Mouse (Mus musculus): ENCODE results near the gene Nubp1. TPM values are rescaled to one million over a fixed set of nuclear protein-coding genes. Genes with fewer than 3 reads are reported as not detected.
A peak's percentile ranks its signal among the peaks of the same experiment; 100 is the strongest.

The Nubp1 gene
- polyA plus RNA-seq, 1 experiment from 2014 or later: 60.0 TPM

DNA sequence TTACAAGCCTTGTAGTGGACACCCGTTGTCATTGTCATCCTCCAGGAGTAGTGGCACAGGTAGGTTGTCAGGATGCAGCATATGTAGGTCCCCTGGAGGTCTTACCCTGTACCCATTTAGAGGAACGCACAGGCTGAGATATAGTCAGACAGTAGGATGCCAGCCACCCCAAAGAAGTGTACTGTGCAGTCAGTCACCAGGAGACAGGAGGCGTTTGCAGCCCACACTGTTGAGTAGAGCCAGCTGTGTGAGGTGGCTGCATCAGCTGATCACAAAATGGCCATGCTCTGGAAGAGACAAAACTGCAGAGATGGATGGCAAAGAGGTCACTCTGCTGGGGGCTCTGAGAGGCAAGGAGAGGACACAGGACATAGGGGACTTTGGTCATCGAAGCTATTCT is 20.6 kb downstream of the Nubp1 start:
- ATAC-seq (ENCODE audit: low FRiP score, low read depth): no peak
- 87% methylated on average over 4 of the region's 4 CpGs for WGBS
- H3K9me3 ChIP-seq: no peaks in the 10 kb centered on the region
- no peak overlapping the region for H3K4me3 ChIP-seq
- H3K27me3 ChIP-seq: no peaks in the 10 kb centered on the region
- H3K4me1 ChIP-seq: no peaks in the 10 kb centered on the region
- H3K4me2 ChIP-seq (replicated peaks): no peak overlapping the region
- H3K9ac ChIP-seq: no peak overlapping the region
- peaks cover 10% of the 10 kb centered on the region for H3K36me3 ChIP-seq
- H3K27ac ChIP-seq: no peak overlapping the region

DNA sequence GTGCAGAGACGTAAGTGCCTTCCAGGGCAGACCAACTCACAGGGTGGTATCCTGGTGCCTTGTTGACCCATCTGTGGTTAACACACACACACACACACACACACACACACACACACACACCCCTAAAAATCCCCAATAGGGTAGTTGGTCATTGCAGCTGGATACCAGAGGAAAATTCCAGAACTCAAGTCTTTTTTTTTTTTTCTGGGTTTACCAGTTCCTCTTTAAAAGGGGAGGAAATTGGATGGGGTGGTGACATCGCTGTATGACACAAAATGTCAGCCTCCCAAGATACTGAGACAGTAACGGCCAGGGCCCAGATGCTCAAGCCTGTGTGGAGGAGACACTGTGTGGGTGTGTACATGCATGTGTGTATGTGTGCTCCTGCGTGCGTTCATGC is 21.6 kb downstream of the Nubp1 start:
- Histone ChIP-seq H3K4me1 (no peaks in the 10 kb centered on the region), H3K9me3 (no peaks in the 10 kb centered on the region), H3K4me3 (no peak overlapping the region), H3K4me2 (replicated peaks) (no peak overlapping the region), H3K9ac (no peak overlapping the region), H3K36me3 (peaks cover 14% of the 10 kb centered on the region; the same call in 1 of the 2 replicates), H3K27me3 (no peaks in the 10 kb centered on the region), H3K27ac (no peak overlapping the region)
- WGBS: 88% methylated on average over 5 of the region's 5 CpGs
- no peak for ATAC-seq (ENCODE audit: low FRiP score, low read depth)

DNA sequence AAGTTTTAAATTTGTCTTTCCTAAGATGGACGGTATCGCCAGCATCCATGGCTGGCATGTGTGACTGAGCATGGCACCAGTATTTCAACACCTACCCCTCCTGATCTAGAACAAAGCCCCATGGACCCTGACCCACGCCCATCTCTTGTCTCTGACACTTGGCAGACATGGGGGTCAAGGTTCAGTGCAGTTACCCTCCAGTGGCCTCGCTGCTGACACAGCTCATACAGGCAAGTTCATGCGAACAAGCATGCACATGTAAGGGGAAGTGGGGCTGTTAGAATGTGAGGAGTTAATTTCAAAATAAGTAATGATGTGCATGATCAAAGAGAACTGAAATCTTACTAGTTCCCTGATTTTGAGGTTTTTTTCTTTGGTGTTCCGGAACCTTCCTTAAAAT is 24.4 kb downstream of the Nubp1 start:
- Histone ChIP-seq H3K27me3 (no peaks in the 10 kb centered on the region), H3K36me3 (peaks cover 15% of the 10 kb centered on the region), H3K4me2 (replicated peaks) (no peak overlapping the region), H3K9me3 (no peaks in the 10 kb centered on the region), H3K9ac (no peak overlapping the region), H3K27ac (no peak overlapping the region), H3K4me3 (no peak overlapping the region), H3K4me1 (no peaks in the 10 kb centered on the region)
- 82% methylated on average over 6 of the region's 6 CpGs for WGBS
- no peak for ATAC-seq (ENCODE audit: low FRiP score, low read depth)

DNA sequence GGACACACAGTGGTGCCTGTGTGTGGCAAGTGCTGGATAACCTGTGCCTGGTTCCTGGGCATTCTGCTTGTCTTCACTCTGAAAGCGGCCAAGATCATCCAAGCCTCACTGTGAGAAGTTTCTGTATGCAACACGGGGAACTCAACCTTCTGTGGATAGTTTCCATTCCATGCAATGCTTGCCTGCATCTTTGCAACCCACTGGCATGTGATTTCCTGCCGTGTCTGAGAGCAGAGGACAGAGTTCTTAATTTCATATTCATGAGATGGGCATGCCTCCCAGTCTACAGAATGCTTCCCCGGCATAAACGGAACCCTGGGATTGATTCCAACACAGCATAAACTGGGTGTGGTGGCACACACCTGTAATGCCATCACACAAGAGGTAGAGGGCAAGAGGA is 26.3 kb downstream of the Nubp1 start:
- Histone ChIP-seq H3K4me2 (replicated peaks) (no peak overlapping the region), H3K27ac (no peak overlapping the region), H3K4me3 (no peak overlapping the region), H3K36me3 (peaks cover 10% of the 10 kb centered on the region), H3K9me3 (no peaks in the 10 kb centered on the region), H3K4me1 (no peaks in the 10 kb centered on the region), H3K9ac (no peak overlapping the region), H3K27me3 (no peaks in the 10 kb centered on the region)
- no peak for ATAC-seq (ENCODE audit: low FRiP score, low read depth)
- 87% methylated on average over 5 of the region's 5 CpGs for WGBS

DNA sequence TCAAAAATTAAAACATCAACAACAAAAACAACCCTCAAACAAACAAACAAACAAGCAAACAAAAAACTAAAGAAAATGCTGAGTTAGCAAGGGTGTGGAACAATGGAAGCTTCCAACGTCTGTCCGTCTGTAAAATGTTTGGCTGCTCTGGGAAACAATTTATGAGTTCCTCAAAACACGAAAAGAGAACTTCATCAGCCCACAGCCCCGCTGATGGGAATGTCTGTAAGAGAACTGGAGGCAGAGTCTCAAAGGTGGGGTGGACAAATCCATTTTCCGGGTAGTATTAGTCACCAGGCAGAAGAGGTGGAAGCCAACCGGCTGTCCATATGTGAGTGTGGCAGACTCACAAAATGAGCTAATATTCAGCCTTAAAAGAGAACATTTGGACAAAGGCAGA is 29.6 kb downstream of the Nubp1 start:
- no peaks in the 10 kb centered on the region for H3K9me3 ChIP-seq
- H3K4me2 ChIP-seq (replicated peaks): no peak overlapping the region
- H3K27me3 ChIP-seq: no peaks in the 10 kb centered on the region
- no peak overlapping the region for H3K9ac ChIP-seq
- H3K27ac ChIP-seq: no peak overlapping the region
- peaks cover 12% of the 10 kb centered on the region for H3K4me1 ChIP-seq
- 81% methylated on average over 6 of the region's 6 CpGs for WGBS
- no peak for ATAC-seq (ENCODE audit: low FRiP score, low read depth)
- H3K36me3 ChIP-seq: peaks cover 10% of the 10 kb centered on the region
- no peak overlapping the region for H3K4me3 ChIP-seq

DNA sequence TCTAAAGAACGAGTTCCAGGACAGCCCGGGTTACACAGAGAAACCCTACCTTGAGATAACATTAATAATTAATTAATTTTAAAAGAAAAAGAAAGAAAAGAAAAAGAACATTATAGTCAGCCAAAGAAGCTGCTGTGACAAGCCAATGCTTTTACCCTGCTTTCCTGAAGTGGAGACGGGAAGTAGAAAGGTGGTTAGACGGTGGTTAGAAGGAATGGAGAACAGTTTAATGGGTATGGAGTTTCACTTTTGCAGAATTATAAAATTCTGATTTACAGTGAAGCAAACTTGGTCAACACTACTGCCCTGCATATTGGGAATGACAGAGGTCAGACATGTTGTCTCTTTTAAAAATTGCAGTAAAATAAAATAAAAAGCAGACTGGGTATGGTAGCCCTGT is 30.0 kb downstream of the Nubp1 start:
- H3K9me3 ChIP-seq: no peaks in the 10 kb centered on the region
- no peaks in the 10 kb centered on the region for H3K27me3 ChIP-seq
- H3K9ac ChIP-seq: no peak overlapping the region
- H3K27ac ChIP-seq: no peak overlapping the region
- ATAC-seq (ENCODE audit: low FRiP score, low read depth): no peak
- H3K36me3 ChIP-seq: peaks cover 10% of the 10 kb centered on the region
- H3K4me1 ChIP-seq: peaks cover 16% of the 10 kb centered on the region
- H3K4me3 ChIP-seq: no peak overlapping the region
- no peak overlapping the region for H3K4me2 ChIP-seq (replicated peaks)
- 86% methylated on average over 4 of the region's 4 CpGs for WGBS

DNA sequence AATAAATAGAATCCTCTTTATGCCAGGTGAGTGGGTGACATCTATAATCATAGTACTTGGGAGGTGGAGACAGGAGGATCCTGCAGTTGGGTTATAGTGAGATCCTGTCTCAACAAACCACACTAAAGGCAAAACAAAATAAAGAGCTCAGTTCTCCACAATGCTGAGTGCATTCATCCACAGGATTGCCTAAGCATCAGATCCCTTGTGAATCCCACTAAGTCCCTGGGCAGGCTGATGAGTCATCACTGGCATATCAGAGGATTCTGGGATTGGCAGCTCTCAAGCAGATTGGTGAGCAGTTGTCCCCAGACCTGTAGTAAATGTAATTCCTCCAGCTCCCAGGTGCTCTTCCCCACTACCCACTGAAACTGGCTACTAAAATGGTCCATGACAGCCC is 32.0 kb downstream of the Nubp1 start:
- ATAC-seq (ENCODE audit: low FRiP score, low read depth): no peak
- H3K9me3 ChIP-seq: no peaks in the 10 kb centered on the region
- H3K27me3 ChIP-seq: no peaks in the 10 kb centered on the region

DNA sequence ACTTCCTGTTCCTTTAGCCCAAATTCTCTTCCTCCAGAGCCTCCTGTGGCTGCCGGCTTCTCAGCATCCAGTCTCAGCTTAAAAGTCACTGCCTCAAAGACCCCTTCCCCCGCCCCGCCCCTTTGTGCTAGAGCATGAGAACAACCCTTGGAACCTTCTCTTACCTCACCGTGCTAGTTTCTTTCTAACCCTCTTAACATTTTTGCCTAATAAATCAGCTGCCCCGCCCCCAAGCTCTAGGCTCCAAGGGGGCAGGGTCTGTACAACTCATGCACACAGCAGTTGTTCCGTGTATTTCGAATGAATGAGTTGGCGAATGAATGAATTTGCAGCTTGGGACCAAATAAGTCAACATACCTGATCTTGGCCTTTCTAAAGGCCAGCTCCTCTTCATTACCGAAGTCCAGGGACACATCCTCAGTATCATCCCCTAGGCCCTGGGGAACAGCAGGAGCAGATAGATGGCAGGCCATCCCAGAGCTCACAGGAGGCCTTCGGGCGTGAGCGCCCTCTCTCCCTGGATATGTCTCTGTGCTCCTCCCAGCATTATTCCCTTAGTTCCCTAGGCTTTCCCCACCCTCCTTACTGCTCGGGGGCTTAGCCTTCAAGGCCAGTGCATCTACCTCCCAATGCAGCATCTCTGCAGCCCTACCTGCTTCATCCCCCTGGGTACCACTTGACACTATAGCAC is 35.0 kb downstream of the Nubp1 start:
- peaks cover 28% of the 10 kb centered on the region for H3K4me1 ChIP-seq
- H3K27ac ChIP-seq: no peak overlapping the region; the same call in 1 of the 2 replicates
- peak overlapping the region; percentile 67 for H3K9ac ChIP-seq
- H3K9me3 ChIP-seq: no peaks in the 10 kb centered on the region
- H3K36me3 ChIP-seq: no peaks in the 10 kb centered on the region
- H3K4me2 ChIP-seq (replicated peaks): peak overlapping the region; percentile 88
- 23% methylated on average over 13 of the region's 13 CpGs for WGBS
- no peaks in the 10 kb centered on the region for H3K27me3 ChIP-seq
- peak overlapping the region; percentile 59 for H3K4me3 ChIP-seq
- ATAC-seq (ENCODE audit: low FRiP score, low read depth): peak; percentile 63; the same call in 1 of the 2 replicates

More for the DNA sequence above, 32.0 kb downstream of the Nubp1 start:
- Histone ChIP-seq H3K36me3 (peaks cover under 1% of the 10 kb centered on the region), H3K27ac (no peak overlapping the region), H3K9ac (no peak overlapping the region), H3K4me3 (no peak overlapping the region), H3K4me2 (replicated peaks) (no peak overlapping the region), H3K4me1 (peaks cover 28% of the 10 kb centered on the region)

DNA sequence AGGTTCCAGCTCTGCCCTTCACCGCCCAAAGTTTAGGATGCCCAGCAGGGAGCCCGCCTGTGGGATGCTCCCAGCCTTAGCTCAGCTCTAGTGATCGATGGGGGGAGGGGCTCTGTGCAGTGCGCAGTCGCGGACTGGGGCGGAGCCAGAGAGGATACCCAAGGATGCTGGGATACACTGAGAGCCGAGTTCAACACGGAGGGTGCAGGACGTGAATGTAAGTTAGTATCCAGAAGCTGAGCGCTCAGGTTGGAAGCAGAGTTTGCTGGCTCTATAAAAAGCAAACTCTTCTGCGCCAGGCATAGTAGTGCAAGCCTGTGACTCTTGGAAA is 35.5 kb downstream of the Nubp1 start, which contains the start of gene Tvp23a:
Gene Tvp23a, minus strand, starts transcription at position 99 of the 331 bp plus-strand sequence.
- peak within 1 kb of the TSS; percentile 67 for H3K9ac ChIP-seq
- no peaks in the 10 kb centered on the region for H3K9me3 ChIP-seq
- no peaks in the 10 kb centered on the region for H3K36me3 ChIP-seq
- WGBS: 4% methylated on average over 12 of the region's 12 CpGs
- H3K27me3 ChIP-seq: no peaks in the 10 kb centered on the region
- ATAC-seq (ENCODE audit: low FRiP score, low read depth): peak; percentile 96
- peak within 1 kb of the TSS; percentile 72 for H3K27ac ChIP-seq
- peak within 1 kb of the TSS; percentile 88 for H3K4me2 ChIP-seq (replicated peaks)
- H3K4me3 ChIP-seq: peak within 1 kb of the TSS; percentile 59
- peaks cover 28% of the 10 kb centered on the region for H3K4me1 ChIP-seq

DNA sequence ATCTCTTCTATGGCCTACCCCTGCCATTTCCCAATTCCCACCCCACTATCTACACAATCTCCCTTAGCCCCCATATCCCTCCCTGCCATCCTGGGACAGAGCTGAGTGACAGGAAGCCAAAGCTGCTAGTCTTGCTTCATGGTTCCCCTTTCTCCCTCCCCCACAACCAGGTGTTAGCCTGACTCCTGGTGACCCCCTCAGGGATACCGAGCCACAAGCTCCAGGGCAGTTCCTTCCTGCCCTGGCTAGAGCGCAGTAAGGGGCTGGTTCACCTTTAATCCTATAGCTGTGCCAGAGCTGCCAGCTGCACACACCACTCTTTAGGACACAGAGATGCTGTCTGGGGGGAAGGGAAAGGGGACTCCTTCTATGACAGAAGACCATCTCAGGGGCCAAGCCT is 36.0 kb downstream of the Nubp1 start:
- WGBS: 45% methylated on average over 2 of the region's 2 CpGs
- H3K27ac ChIP-seq: peak overlapping the region; percentile 72
- peak overlapping the region; percentile 67 for H3K9ac ChIP-seq
- no peak for ATAC-seq (ENCODE audit: low FRiP score, low read depth)
- no peaks in the 10 kb centered on the region for H3K36me3 ChIP-seq
- peak overlapping the region; percentile 88 for H3K4me2 ChIP-seq (replicated peaks)
- peak overlapping the region; percentile 59 for H3K4me3 ChIP-seq
- no peaks in the 10 kb centered on the region for H3K9me3 ChIP-seq
- H3K4me1 ChIP-seq: peaks cover 28% of the 10 kb centered on the region
- H3K27me3 ChIP-seq: no peaks in the 10 kb centered on the region

DNA sequence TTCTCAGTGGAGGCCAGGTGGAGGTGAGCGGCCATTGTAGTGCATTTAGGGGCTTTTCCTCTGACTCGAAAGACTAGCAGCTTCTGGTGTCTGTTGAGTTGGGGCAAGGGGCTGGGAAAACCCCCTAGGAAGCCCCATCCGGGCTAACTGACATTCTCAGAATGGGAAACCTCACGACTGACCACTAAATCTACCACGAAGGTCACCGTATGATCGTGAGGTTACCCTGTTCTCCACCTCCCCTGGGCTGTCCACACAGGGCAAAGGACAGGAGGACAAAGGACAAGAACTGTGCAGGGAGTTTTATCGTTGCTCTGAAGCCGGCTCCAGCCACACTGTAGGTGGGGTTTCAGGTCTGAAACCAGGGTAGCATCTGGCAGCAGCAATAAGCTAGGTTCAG is 37.2 kb downstream of the Nubp1 start:
- Histone ChIP-seq H3K4me3 (no peak overlapping the region), H3K9me3 (no peaks in the 10 kb centered on the region), H3K27me3 (no peaks in the 10 kb centered on the region), H3K4me2 (replicated peaks) (no peak overlapping the region), H3K9ac (no peak overlapping the region), H3K4me1 (peaks cover 28% of the 10 kb centered on the region), H3K27ac (no peak overlapping the region), H3K36me3 (no peaks in the 10 kb centered on the region)
- no peak for ATAC-seq (ENCODE audit: low FRiP score, low read depth)
- WGBS: 87% methylated on average over 9 of the region's 9 CpGs

DNA sequence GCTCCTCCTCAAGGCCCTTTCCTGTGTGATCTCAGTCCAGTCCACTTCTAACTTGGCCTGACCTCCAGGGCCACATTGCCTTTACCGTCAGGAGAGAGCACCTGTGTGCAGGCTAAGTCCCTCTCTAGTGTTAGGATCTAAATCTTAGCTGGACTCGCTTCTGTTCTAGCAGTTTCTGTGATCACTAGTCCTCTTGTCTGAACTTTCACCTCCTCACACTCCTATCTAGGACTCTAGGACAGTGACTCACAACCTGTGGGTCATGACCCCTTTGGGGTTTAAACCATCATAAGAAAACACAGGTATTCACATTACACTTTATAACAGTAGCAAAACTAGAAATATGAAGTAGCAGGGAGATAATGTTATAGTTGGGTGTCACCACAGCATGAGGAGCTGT is 40.2 kb downstream of the Nubp1 start:
- Histone ChIP-seq H3K4me1 (peaks cover 22% of the 10 kb centered on the region), H3K27ac (no peak overlapping the region), H3K9ac (no peak overlapping the region), H3K27me3 (no peaks in the 10 kb centered on the region), H3K4me2 (replicated peaks) (no peak overlapping the region), H3K36me3 (no peaks in the 10 kb centered on the region), H3K4me3 (no peak overlapping the region), H3K9me3 (no peaks in the 10 kb centered on the region)
- 90% methylated on average over 2 of the region's 2 CpGs for WGBS
- ATAC-seq (ENCODE audit: low FRiP score, low read depth): no peak

DNA sequence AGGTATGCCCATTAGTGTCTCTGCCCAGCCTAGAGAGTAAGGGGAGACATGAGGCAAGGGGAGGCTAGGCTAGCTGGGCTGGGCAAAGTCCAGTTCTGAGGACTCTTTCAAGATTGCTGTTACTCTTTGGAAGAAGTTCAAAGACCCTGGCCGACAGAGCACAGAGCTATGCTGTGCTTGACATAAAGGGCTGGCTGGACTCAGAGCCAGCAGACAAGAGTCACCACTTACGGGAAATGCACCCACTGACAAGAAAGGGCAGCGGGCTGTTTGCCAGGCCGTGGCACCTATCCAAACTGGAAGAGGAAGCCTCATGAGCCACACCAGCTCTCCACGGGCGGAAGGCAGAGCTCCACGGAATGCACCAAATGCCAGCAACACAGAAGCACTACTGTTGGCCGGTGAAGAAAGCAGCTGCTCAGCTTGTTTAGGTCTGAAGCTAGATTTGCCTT is 40.7 kb downstream of the Nubp1 start:
- WGBS: 78% methylated on average over 8 of the region's 8 CpGs
- no peak overlapping the region for H3K4me2 ChIP-seq (replicated peaks)

More for the DNA sequence above, 40.7 kb downstream of the Nubp1 start:
- Histone ChIP-seq H3K4me3 (no peak overlapping the region), H3K36me3 (no peaks in the 10 kb centered on the region), H3K27ac (no peak overlapping the region), H3K9ac (no peak overlapping the region), H3K4me1 (peaks cover 18% of the 10 kb centered on the region), H3K27me3 (no peaks in the 10 kb centered on the region), H3K9me3 (no peaks in the 10 kb centered on the region)
- no peak for ATAC-seq (ENCODE audit: low FRiP score, low read depth)

Measured in limb, embryonic 13.5 days (tissue).